Mouse (Mus musculus) midbrain, postnatal 0 days (tissue): ENCODE data around the gene Pim2. TPM values are rescaled to one million over a fixed set of nuclear protein-coding genes. Genes with fewer than 3 reads are reported as not detected.
A peak's percentile ranks its signal among the peaks of the same experiment; 100 is the strongest.
"Not testable (repeated sequence)": the region's sequence is repeated elsewhere in the genome, so short reads cannot be mapped to it uniquely, and the experiment has no call there.

ENCODE experiments used
- ATAC-seq: fragments of 200-750 bp; cut with Nextera tagmentation; 2 replicates; pipeline ENCODE4 v1.8.0; 2017; ENCODE audit warnings: moderate number of reproducible peaks, mild to moderate bottlenecking, moderate TSS enrichment, moderate library complexity; ENCODE audit not compliant: low FRiP score
- DNase-seq: peaks from one replicate; pipeline ENCODE4 v3.0.0-alpha.2; 2015; ENCODE audit warnings: low spot score
- H3K27ac ChIP-seq: fragments of 300-500 bp; sonication (generic); 2 replicates; pipeline ENCODE4 v1.5.1; 2014; ENCODE audit warnings: low read depth, mild to moderate bottlenecking, low read length, mixed read lengths
- H3K27me3 ChIP-seq: fragments of 300-500 bp; sonication (generic); 2 replicates; pipeline ENCODE4 v1.6.1; 2014; ENCODE audit warnings: low read length, control low read depth, mixed read lengths; ENCODE audit not compliant: insufficient read depth
- H3K36me3 ChIP-seq: fragments of 300-500 bp; sonication (generic); 2 replicates; pipeline ENCODE4 v1.6.1; 2014; ENCODE audit warnings: low read length, control low read depth, mixed read lengths; ENCODE audit not compliant: insufficient read depth
- H3K4me1 ChIP-seq: fragments of 300-500 bp; sonication (generic); 2 replicates; pipeline ENCODE4 v1.6.1; 2014; ENCODE audit warnings: mild to moderate bottlenecking, control low read depth, antibody characterized with exemption, low read length, mixed read lengths; ENCODE audit not compliant: insufficient read depth
- H3K4me2 ChIP-seq: fragments of 300-500 bp; sonication (generic); 2 replicates; pipeline ENCODE4 v1.6.1; 2014; ENCODE audit warnings: low read depth, mild to moderate bottlenecking, low read length, mixed read lengths; ENCODE audit not compliant: poor library complexity, severe bottlenecking
- H3K4me3 ChIP-seq: fragments of 300-500 bp; sonication (generic); 2 replicates; pipeline ENCODE4 v1.5.1; 2014; ENCODE audit warnings: low read depth, mild to moderate bottlenecking, low read length, moderate library complexity
- H3K9ac ChIP-seq: fragments of 300-500 bp; sonication (generic); replicated peaks from 2 replicates; pipeline ENCODE4 v1.6.1; 2014; ENCODE audit warnings: mild to moderate bottlenecking, low read length, moderate library complexity, mixed read lengths; ENCODE audit not compliant: poor library complexity, severe bottlenecking
- H3K9me3 ChIP-seq: fragments of 300-500 bp; sonication (generic); 2 replicates; pipeline ENCODE4 v1.6.1; 2016; ENCODE audit warnings: low read length, control low read depth
- CTCF ChIP-seq: IDR thresholded peaks from 2 replicates; pipeline ENCODE4 v1.5.1; 2016; ENCODE audit warnings: antibody characterized with exemption, mild to moderate bottlenecking
- WGBS: fragments of 180-500 bp; shearing (Covaris S2); extraction: QIAGEN DNeasy Blood & Tissue Kit; methylation state at CpG from one replicate; pipeline ENCODE4 v1.1.7; 2014; 5-methylcytosine and 5-hydroxymethylcytosine counted together
- polyA plus RNA-seq: library from polyadenylated mRNA; unstranded; fragments of >200 nt; fragmentation: Nextera tagmentation; extraction: Ambion mirVana; gene quantifications from 2 replicates; pipeline ENCODE4 v1.2.1, GENCODE M21; 2015
- total RNA-seq: library from RNA; depleted of rRNA; stranded (reverse); fragments of >200 nt; gene quantifications from 2 replicates; pipeline ENCODE4 v1.2.3, GENCODE M21; 2014

Pim2 gene
- total and polyA plus RNA-seq, 2 experiments from 2014 or later: 17.4 to 20.4 TPM

GRCm38 (mm10) chrX:7915669-7916068, 37.6 kb downstream of the Pim2 start:
- not testable (repeated sequence) for H3K4me3 ChIP-seq, H3K9ac ChIP-seq, ATAC-seq, H3K27ac ChIP-seq, H3K36me3 ChIP-seq, H3K4me2 ChIP-seq, DNase-seq, H3K9me3 ChIP-seq, H3K27me3 ChIP-seq, H3K4me1 ChIP-seq
- peak; percentile 37 for TF ChIP-seq CTCF
- 25% methylated on average over 3 of the region's 3 CpGs for WGBS

GRCm38 (mm10) chrX:7917960-7918359, 39.9 kb downstream of the Pim2 start:
- not testable (repeated sequence) for ATAC-seq

GRCm38 (mm10) chrX:7919601-7920383, 41.7 kb downstream of the Pim2 start, which contains the start of gene Pcsk1n:
Pcsk1n (plus strand) TSS chrX:7919822.
- peak within 1 kb of the TSS; percentile 77 for H3K27ac ChIP-seq
- peak; percentile 88 for DNase-seq
- peak within 1 kb of the TSS; percentile 48 for H3K4me3 ChIP-seq
- no peaks in the 10 kb centered on the region for H3K27me3 ChIP-seq
- TF ChIP-seq CTCF: no peak
- no peaks in the 10 kb centered on the region; the same call in 1 of the 2 replicates for H3K36me3 ChIP-seq
- no peaks in the 10 kb centered on the region for H3K4me1 ChIP-seq
- 14% methylated on average over 33 of the region's 40 CpGs for WGBS
- peak; percentile 91 for ATAC-seq
- peak within 1 kb of the TSS; percentile 62 for H3K4me2 ChIP-seq
- H3K9me3 ChIP-seq: no peaks in the 10 kb centered on the region
- H3K9ac ChIP-seq: peak within 1 kb of the TSS; percentile 77

More at GRCm38 (mm10) chrX:7917960-7918359, 39.9 kb downstream of the Pim2 start:
- DNase-seq, H3K9ac ChIP-seq, H3K27ac ChIP-seq, H3K9me3 ChIP-seq, H3K4me1 ChIP-seq, H3K4me2 ChIP-seq, H3K27me3 ChIP-seq, H3K4me3 ChIP-seq, H3K36me3 ChIP-seq: not testable (repeated sequence)
- WGBS: 79% methylated on average over 6 of the region's 6 CpGs

GRCm38 (mm10) chrX:7922032-7922431, 44.0 kb downstream of the Pim2 start:
- ATAC-seq (no peak), DNase-seq (peak; percentile 14)
- Histone ChIP-seq H3K9me3 (no peaks in the 10 kb centered on the region), H3K36me3 (no peaks in the 10 kb centered on the region; the same call in 1 of the 2 replicates), H3K27me3 (no peaks in the 10 kb centered on the region), H3K9ac (peak overlapping the region; percentile 77), H3K4me2 (peak overlapping the region; percentile 62), H3K4me1 (no peaks in the 10 kb centered on the region), H3K27ac (peak overlapping the region; percentile 77), H3K4me3 (peak overlapping the region; percentile 48)
- TF ChIP-seq CTCF: no peak
- 16% methylated on average over 31 of the region's 48 CpGs for WGBS

GRCm38 (mm10) chrX:7926266-7926665, 48.2 kb downstream of the Pim2 start:
- no peaks in the 10 kb centered on the region for H3K27me3 ChIP-seq
- no peak overlapping the region for H3K27ac ChIP-seq
- H3K9me3 ChIP-seq: no peaks in the 10 kb centered on the region; the same call in 1 of the 2 replicates
- ATAC-seq: no peak
- no peak overlapping the region for H3K9ac ChIP-seq
- WGBS: 77% methylated on average over 6 of the region's 6 CpGs
- H3K36me3 ChIP-seq: peaks cover 4% of the 10 kb centered on the region
- TF ChIP-seq CTCF: no peak
- H3K4me3 ChIP-seq: no peak overlapping the region
- DNase-seq: no peak
- no peak overlapping the region for H3K4me2 ChIP-seq
- H3K4me1 ChIP-seq: no peaks in the 10 kb centered on the region

- no peaks in the 10 kb centered on the region for H3K4me1 ChIP-seq
- TF ChIP-seq CTCF: no peak
- H3K9me3 ChIP-seq: no peaks in the 10 kb centered on the region; the same call in 1 of the 2 replicates
- no peak overlapping the region for H3K4me2 ChIP-seq
- H3K9ac ChIP-seq: no peak overlapping the region
- peaks cover 7% of the 10 kb centered on the region for H3K36me3 ChIP-seq
- no peak overlapping the region for H3K27ac ChIP-seq
- no peak overlapping the region for H3K4me3 ChIP-seq
- WGBS: 36% methylated on average over 10 of the region's 10 CpGs
- H3K27me3 ChIP-seq: no peaks in the 10 kb centered on the region
- ATAC-seq (no peak), DNase-seq (no peak)
Observed at GRCm38 (mm10) chrX:7927116-7927515, 49.1 kb downstream of the Pim2 start.
